In genomic region chr11:65090386-65090785, GRCm38 (mm10) we compare ENCODE assay signal across 21 mouse cellular contexts.
"Had no signal": no experiment of that assay in that cellular context is flagged by ENCODE, and none has a peak within 500 bp of the region (broad histone marks: within the 10 kb centered on the region; RNA-seq: fewer than 3 reads in every experiment).

No protein-coding gene starts in this region.

- H3K4me1 ChIP-seq: hindbrain, embryonic 10.5 days; hindbrain, embryonic 12.5 days; intestine, embryonic 15.5 days; limb, embryonic 13.5 days; limb, embryonic 15.5 days; liver, embryonic 12.5 days had no signal

- H3K4me3 ChIP-seq: heart, embryonic 12.5 days; hindbrain, embryonic 10.5 days; hindbrain, embryonic 12.5 days; intestine, embryonic 15.5 days; left cerebral cortex, adult 2 months; limb, embryonic 13.5 days; limb, embryonic 15.5 days; liver, embryonic 12.5 days had no signal

- H3K36me3 ChIP-seq: hindbrain, embryonic 10.5 days; hindbrain, embryonic 12.5 days; intestine, embryonic 15.5 days; limb, embryonic 13.5 days; limb, embryonic 15.5 days; liver, embryonic 12.5 days had no signal

- H3K27ac ChIP-seq: hindbrain, embryonic 10.5 days; hindbrain, embryonic 12.5 days; hindbrain, embryonic 14.5 days; intestine, embryonic 15.5 days; limb, embryonic 13.5 days; limb, embryonic 15.5 days; liver, embryonic 12.5 days; liver, embryonic 14.5 days had no signal

- H3K9me3 ChIP-seq: intestine, embryonic 15.5 days; limb, embryonic 15.5 days; liver, embryonic 12.5 days had no signal

- DNase-seq: forebrain, postnatal 0 days; gastrocnemius, postnatal 10 days; gastrocnemius, postnatal 25 days; heart, postnatal 10 days; heart, postnatal 4 days; kidney, adult 18-20 months; kidney, adult 8-10 months; kidney, postnatal 10 days; kidney, postnatal 25 days; kidney, postnatal 4 days; layer of hippocampus, adult 9-11 months had no signal

- H3K27me3 ChIP-seq: heart, embryonic 12.5 days; hindbrain, embryonic 12.5 days; intestine, embryonic 15.5 days; limb, embryonic 13.5 days; limb, embryonic 15.5 days; liver, embryonic 12.5 days had no signal
